Mouse (Mus musculus): ENCODE data around the gene Irf2bp2.

GRCm38 (mm10) chr8:126603241-126603947 is 9.6 kb upstream of the Irf2bp2 start:
- TF ChIP-seq TAL1 (IDR thresholded peaks at IDR 0.05; ENCODE audit: low read length) (no peak), GATA1 (IDR thresholded peaks at IDR 0.05; ENCODE audit: low read length) (no peak)

Data from erythroblast, embryonic 14.5 days (primary cell).